Mouse (Mus musculus) CD4-positive, CD25-positive, alpha-beta regulatory T cell, adult 9 weeks (primary cell): ENCODE measurements around the gene Col11a2. TPM values are rescaled to one million over a fixed set of nuclear protein-coding genes. Genes with fewer than 3 reads are reported as not detected.

Experiments used
- polyA plus RNA-seq: library from polyadenylated mRNA; unstranded; fragments of 100-300 nt; shearing (Covaris generic); gene quantifications from one replicate; pipeline ENCODE4 v1.2.1, GENCODE M21; 2017

The Col11a2 gene
- 2.1 TPM for polyA plus RNA-seq

GRCm38 (mm10) chr17:34038878-34039561 is at the start of gene Col11a2:
TSS of gene Col11a2 (plus strand) at chr17:34039437.

GRCm38 (mm10) chr17:34000150-34000537 is 39.1 kb upstream of the Col11a2 start, which contains the start of gene H2-K1:
TSS of gene H2-K1 (minus strand) at chr17:34000347.

GRCm38 (mm10) chr17:34024317-34024821 is 14.9 kb upstream of the Col11a2 start, which contains the start of gene Ring1:
TSS of gene Ring1 (minus strand) at chr17:34024680.

GRCm38 (mm10) chr17:34027656-34028223 is 11.5 kb upstream of the Col11a2 start, which contains the start of gene H2-Ke6:
TSS of gene H2-Ke6 (minus strand) at chr17:34028060.

GRCm38 (mm10) chr17:34031465-34032173 is 7.6 kb upstream of the Col11a2 start, which contains the start of the genes Slc39a7 and Rxrb:
TSS of gene Slc39a7 (minus strand) at chr17:34031682.
TSS of gene Rxrb (plus strand) at chr17:34031812.

GRCm38 (mm10) chr17:34092197-34092875 is 53.1 kb downstream of the Col11a2 start, which contains the start of gene H2-Oa:
TSS of gene H2-Oa (plus strand) at chr17:34092340.

Other genes with a start within 250 kb of the Col11a2 start
- 3.2 TPM for gene Kank3, start 228.9 kb upstream of the Col11a2 start, polyA plus RNA-seq
- gene Rps28, start 214.9 kb upstream of the Col11a2 start, polyA plus RNA-seq, result 1,412 TPM
- gene Ndufa7, start 214.9 kb upstream of the Col11a2 start, polyA plus RNA-seq, result 422 TPM
- 26.2 TPM for gene Cd320, start 196.3 kb upstream of the Col11a2 start, polyA plus RNA-seq
- gene Gm7029, start 165.6 kb upstream of the Col11a2 start, polyA plus RNA-seq, result not detected
- gene Kifc1, start 148.8 kb upstream of the Col11a2 start, polyA plus RNA-seq, result 5.5 TPM
- 4.0 TPM for gene Platr17, start 134.3 kb upstream of the Col11a2 start, polyA plus RNA-seq
- 143 TPM for gene Daxx, start 130.0 kb upstream of the Col11a2 start, polyA plus RNA-seq
- 701 TPM for gene Tapbp, start 123.5 kb upstream of the Col11a2 start, polyA plus RNA-seq
- 23.0 TPM for gene Zbtb22, start 123.5 kb upstream of the Col11a2 start, polyA plus RNA-seq
- 107 TPM for gene Rgl2, start 109.9 kb upstream of the Col11a2 start, polyA plus RNA-seq
- 152 TPM for gene Pfdn6, start 99.1 kb upstream of the Col11a2 start, polyA plus RNA-seq
- 76.0 TPM for gene Wdr46, start 98.8 kb upstream of the Col11a2 start, polyA plus RNA-seq
- gene B3galt4, start 87.9 kb upstream of the Col11a2 start, polyA plus RNA-seq, result 46.4 TPM
- 90.1 TPM for gene Vps52, start 83.6 kb upstream of the Col11a2 start, polyA plus RNA-seq
- gene Rps18, start 83.4 kb upstream of the Col11a2 start, polyA plus RNA-seq, result 3,509 TPM
- 12,738 TPM for gene H2-K1, start 39.1 kb upstream of the Col11a2 start, polyA plus RNA-seq
- gene Ring1, start 14.8 kb upstream of the Col11a2 start, polyA plus RNA-seq, result 15.2 TPM
- gene H2-Ke6, start 11.4 kb upstream of the Col11a2 start, polyA plus RNA-seq, result 37.9 TPM
- 157 TPM for gene Slc39a7, start 7.8 kb upstream of the Col11a2 start, polyA plus RNA-seq
- gene Rxrb, start 7.6 kb upstream of the Col11a2 start, polyA plus RNA-seq, result 23.4 TPM
- 37.0 TPM for gene H2-Oa, start 52.9 kb downstream of the Col11a2 start, polyA plus RNA-seq
- 119 TPM for gene H2-DMa, start 80.1 kb downstream of the Col11a2 start, polyA plus RNA-seq
- gene Brd2, start 83.2 kb downstream of the Col11a2 start, polyA plus RNA-seq, result 109 TPM
- 5.8 TPM for gene H2-DMb2, start 103.9 kb downstream of the Col11a2 start, polyA plus RNA-seq
- gene H2-DMb1, start 113.6 kb downstream of the Col11a2 start, polyA plus RNA-seq, result 1.5 TPM
- 423 TPM for gene Tap1, start 148.1 kb downstream of the Col11a2 start, polyA plus RNA-seq
- 573 TPM for gene Psmb9, start 148.3 kb downstream of the Col11a2 start, polyA plus RNA-seq
- gene Psmb8, start 158.3 kb downstream of the Col11a2 start, polyA plus RNA-seq, result 1,461 TPM
- gene Tap2, start 164.1 kb downstream of the Col11a2 start, polyA plus RNA-seq, result 432 TPM
- 94.0 TPM for gene H2-Ob, start 199.5 kb downstream of the Col11a2 start, polyA plus RNA-seq
- gene H2-Ab1, start 218.3 kb downstream of the Col11a2 start, polyA plus RNA-seq, result 19.6 TPM
- gene H2-Aa, start 248.4 kb downstream of the Col11a2 start, polyA plus RNA-seq, result 15.2 TPM